Mouse (Mus musculus): ENCODE results near the gene Akap6. TPM values are rescaled to one million over a fixed set of nuclear protein-coding genes. Genes with fewer than 3 reads are reported as not detected.
A peak's percentile ranks its signal among the peaks of the same experiment; 100 is the strongest.

Akap6 gene
- polyA plus RNA-seq (2015; fragmentation: Nextera tagmentation; extraction: Ambion mirVana): 25.8 and 29.1 TPM in 2 replicates

DNA sequence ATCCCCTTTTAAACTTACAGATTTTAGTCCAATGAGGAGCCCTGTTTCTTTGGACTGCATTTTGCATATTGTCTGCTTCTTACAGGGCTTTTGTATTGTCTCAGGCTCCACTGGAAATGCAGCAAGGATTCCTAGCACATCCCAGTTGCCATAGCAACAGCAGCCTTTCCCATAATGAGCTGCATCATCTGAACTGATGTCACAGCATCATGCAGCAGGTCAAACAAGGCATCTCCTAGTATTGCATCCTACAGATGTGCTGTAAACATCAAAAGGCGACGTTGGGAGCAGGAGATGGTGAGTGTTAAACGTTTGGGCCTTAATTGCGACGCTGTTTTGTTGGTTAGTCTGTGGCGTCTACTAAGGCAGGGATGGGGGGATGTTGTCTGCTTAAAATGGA, at the start of gene Akap6:
Akap6 (plus strand) TSS at position 238 of the 400 bp plus-strand sequence.
- Histone ChIP-seq H3K27ac (peak within 1 kb of the TSS; percentile 92), H3K27me3 (replicated peaks) (no peaks in the 10 kb centered on the region), H3K9me3 (no peaks in the 10 kb centered on the region), H3K9ac (peak within 1 kb of the TSS; percentile 70), H3K36me3 (replicated peaks) (no peaks in the 10 kb centered on the region), H3K4me1 (peaks cover 39% of the 10 kb centered on the region), H3K4me2 (peak within 1 kb of the TSS; percentile 68), H3K4me3 (peak within 1 kb of the TSS; percentile 49)
- 8% methylated on average over 6 of the region's 6 CpGs for WGBS
- peak; percentile 88 for ATAC-seq (replicated peaks)

DNA sequence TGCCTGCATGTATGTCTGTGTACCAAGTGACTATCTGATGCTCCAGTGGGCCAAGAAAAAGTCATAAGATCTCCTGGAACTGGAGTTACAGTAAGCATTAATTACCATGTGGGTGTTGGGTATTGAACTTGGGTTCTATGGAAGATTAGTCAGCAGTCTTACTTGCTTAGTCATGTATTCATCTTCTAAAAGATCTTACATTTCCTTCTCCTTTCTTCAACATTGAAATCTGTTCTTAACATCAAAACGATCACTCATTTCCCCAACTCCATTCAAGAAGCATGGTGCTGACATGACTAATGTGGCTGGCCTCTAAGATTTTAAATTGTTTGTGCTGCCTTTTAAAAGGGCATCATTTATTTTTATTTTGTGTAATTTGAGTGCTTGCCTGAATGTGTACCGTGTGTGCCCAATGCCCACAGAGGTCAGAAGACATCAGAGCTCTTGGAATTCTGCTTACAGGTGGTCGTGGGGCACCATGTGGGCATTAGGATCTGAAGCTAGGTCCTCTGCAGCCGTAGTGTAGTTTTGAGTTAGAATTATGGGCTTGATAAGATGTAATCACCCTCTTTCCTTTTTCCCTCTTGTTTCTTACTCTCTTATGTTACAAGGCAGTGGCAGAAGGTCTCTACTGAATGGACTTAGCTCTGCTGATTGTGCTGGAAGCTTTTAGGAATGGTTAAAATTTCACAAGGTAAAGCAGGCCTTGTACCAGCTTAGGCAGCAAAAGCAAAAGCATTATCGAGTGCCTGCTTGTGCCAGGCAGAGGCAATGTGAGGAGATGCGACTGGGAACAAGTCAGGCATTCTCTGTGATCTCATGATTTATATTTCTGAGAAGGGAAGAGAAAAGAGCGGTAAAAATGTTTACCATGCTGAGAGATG, 36.0 kb upstream of the Akap6 start:
- Histone ChIP-seq H3K4me2 (no peak overlapping the region), H3K4me3 (no peak overlapping the region), H3K27ac (no peak overlapping the region), H3K9me3 (no peaks in the 10 kb centered on the region), H3K9ac (no peak overlapping the region), H3K4me1 (no peaks in the 10 kb centered on the region), H3K36me3 (replicated peaks) (no peaks in the 10 kb centered on the region), H3K27me3 (replicated peaks) (no peaks in the 10 kb centered on the region)
- no peak for ATAC-seq (replicated peaks)
- 86% methylated on average over 7 of the region's 7 CpGs for WGBS

DNA sequence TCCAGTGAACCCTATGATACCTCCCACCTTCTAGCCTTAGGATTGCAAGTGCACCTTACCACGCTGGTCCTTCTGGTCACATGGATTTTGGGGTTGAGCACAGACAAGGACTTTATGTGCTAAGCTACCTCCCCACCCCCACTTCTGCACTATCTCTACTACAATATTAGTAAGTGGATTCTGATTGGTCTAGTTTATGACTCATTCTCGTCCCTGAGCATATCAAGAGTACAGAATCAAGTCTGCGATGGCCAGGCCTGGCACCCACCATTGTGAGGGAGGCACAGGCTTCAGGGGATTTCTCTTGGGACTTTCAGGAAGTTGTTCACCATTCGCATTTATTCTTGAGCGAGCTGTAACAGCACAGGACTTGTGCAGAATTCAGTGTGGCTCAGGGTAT, 34.2 kb upstream of the Akap6 start:
- Histone ChIP-seq H3K4me1 (no peaks in the 10 kb centered on the region), H3K9me3 (no peaks in the 10 kb centered on the region), H3K27ac (no peak overlapping the region), H3K4me2 (no peak overlapping the region), H3K9ac (no peak overlapping the region), H3K4me3 (no peak overlapping the region), H3K36me3 (replicated peaks) (no peaks in the 10 kb centered on the region), H3K27me3 (replicated peaks) (no peaks in the 10 kb centered on the region)
- ATAC-seq (replicated peaks): no peak
- 86% methylated on average over 5 of the region's 5 CpGs for WGBS

DNA sequence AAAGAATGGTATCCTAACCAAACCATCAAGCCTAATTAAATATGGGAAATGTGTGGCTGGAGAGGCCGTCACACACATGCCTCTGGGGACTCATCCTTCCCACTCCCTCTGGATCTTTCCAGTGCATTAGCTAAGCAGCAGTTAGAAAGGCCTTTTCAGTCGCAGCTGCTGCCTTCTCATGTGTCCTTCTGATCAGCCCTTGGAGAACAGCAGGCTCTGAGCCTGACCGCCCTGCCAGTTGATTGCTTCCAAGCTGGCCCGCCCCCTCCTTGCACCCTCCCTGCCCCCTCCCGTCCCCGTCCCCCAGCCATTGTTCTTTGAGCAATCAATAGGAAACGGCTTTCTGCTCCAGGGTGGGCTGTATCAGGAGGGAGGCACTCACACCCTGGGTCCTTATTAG, 27.7 kb upstream of the Akap6 start:
- Histone ChIP-seq H3K27me3 (replicated peaks) (no peaks in the 10 kb centered on the region), H3K9ac (no peak overlapping the region), H3K9me3 (no peaks in the 10 kb centered on the region), H3K36me3 (replicated peaks) (no peaks in the 10 kb centered on the region), H3K27ac (peak overlapping the region; percentile 54), H3K4me1 (peaks cover 7% of the 10 kb centered on the region; the same call in 1 of the 2 replicates), H3K4me3 (no peak overlapping the region), H3K4me2 (no peak overlapping the region)
- ATAC-seq (replicated peaks): peak; percentile 74
- WGBS: 2% methylated on average over 7 of the region's 7 CpGs

DNA sequence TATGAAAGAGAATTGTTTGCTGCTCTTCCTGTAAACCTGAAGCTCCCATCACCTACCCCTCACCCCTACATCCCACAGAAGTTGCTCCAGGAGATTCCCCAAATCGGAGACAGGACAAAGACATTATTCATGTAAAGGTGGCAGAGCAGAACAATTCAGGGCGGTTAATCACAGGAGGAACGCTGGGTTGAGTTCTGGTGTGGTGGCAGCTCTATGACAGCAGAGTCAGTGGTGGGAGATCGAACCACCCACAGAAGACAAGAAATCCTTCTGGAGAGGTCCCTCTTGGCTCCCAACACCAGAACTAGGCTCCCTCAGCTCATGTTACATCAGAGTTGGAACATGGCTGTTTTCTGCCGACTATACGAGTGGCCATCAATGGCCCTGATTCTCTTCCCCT, 27.2 kb upstream of the Akap6 start:
- Histone ChIP-seq H3K4me2 (no peak overlapping the region), H3K27ac (peak overlapping the region; percentile 54)

DNA sequence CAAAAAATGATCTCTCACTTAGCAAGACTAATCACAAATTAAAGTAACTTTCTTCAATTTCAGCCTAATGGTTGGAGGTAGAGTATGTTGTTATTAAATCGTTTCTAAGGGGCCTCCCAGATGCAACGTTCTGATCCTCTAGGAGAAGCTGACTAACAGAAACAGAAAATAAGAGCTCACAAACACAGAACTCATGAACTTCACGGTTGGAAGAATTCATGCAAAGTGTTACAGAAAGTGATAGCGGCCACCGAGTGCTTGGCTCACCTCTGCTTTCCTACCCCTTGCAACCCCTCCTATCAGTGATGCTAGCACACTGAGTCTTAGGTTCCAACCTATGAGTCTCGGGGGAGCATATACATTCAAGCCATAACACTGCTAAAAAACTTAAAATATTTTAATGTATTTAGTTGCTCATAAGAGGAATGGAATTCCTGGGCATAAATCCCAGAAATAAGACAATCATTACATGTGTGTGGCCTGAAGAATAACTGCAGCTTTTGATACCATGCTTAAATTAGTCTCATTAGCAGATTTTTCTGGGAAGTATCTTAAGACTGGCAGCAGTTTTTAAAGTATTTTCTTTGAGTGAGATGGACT, 25.7 kb upstream of the Akap6 start:
- 83% methylated on average over 6 of the region's 6 CpGs for WGBS

More for the DNA sequence above, 27.2 kb upstream of the Akap6 start:
- Histone ChIP-seq H3K36me3 (replicated peaks) (no peaks in the 10 kb centered on the region), H3K9me3 (no peaks in the 10 kb centered on the region), H3K4me1 (peaks cover 7% of the 10 kb centered on the region; the same call in 1 of the 2 replicates), H3K9ac (no peak overlapping the region), H3K4me3 (no peak overlapping the region), H3K27me3 (replicated peaks) (no peaks in the 10 kb centered on the region)
- ATAC-seq (replicated peaks): peak; percentile 14; the same call in 1 of the 2 replicates
- 32% methylated on average over 6 of the region's 6 CpGs for WGBS

DNA sequence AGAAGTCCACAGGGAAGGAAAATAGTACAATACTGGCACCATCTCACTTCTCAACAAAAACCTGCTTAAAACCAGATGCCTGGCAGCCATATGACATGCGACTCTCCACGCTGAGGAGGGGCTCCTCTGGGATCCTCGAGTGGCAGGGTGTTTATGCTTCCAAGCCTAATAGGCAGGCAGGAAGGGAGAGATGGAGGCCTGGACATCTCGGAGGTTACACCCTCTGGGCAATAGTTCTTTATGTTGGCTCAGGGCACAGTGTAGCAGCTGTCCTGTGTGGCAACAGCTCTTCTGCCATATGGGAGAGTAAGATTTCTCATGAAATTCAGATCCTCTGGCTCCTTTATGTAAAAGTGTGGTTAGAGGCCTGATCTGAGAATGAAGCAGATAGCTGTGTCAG, 24.2 kb upstream of the Akap6 start:
- Histone ChIP-seq H3K4me1 (peaks cover 7% of the 10 kb centered on the region; the same call in 1 of the 2 replicates), H3K36me3 (replicated peaks) (no peaks in the 10 kb centered on the region), H3K4me2 (no peak overlapping the region), H3K27me3 (replicated peaks) (no peaks in the 10 kb centered on the region), H3K27ac (no peak overlapping the region), H3K9ac (no peak overlapping the region), H3K9me3 (no peaks in the 10 kb centered on the region), H3K4me3 (no peak overlapping the region)
- WGBS: 36% methylated on average over 4 of the region's 4 CpGs
- 0 out of 2 replicates have a peak, but pooled peaks have one; percentile 39 for ATAC-seq (replicated peaks)

More for the DNA sequence above, 25.7 kb upstream of the Akap6 start:
- Histone ChIP-seq H3K27ac (no peak overlapping the region), H3K9me3 (no peaks in the 10 kb centered on the region), H3K4me2 (no peak overlapping the region), H3K9ac (no peak overlapping the region), H3K36me3 (replicated peaks) (no peaks in the 10 kb centered on the region), H3K4me3 (no peak overlapping the region), H3K27me3 (replicated peaks) (no peaks in the 10 kb centered on the region), H3K4me1 (peaks cover 7% of the 10 kb centered on the region; the same call in 1 of the 2 replicates)
- no peak for ATAC-seq (replicated peaks)

DNA sequence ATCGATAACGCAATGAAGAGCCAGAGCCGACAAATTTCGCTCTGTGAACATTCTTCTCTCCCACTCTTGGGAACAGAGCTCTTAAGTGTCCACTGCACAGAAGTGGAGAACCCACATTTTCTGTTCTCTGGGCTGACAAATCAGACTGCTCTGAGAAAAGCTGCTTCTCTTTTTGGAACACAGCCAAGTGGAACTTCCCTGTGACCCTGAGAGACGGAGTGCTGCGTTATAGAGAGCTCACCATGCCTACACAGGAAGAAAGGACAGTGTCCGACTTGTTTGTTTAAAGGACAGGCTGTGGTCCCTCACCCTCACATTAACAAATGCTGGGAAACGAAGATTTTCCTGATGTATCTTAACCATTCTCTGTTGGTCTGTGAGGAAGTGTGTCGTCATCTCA, 11.8 kb upstream of the Akap6 start:
- 65% methylated on average over 9 of the region's 9 CpGs for WGBS
- H3K9ac ChIP-seq: no peak overlapping the region
- no peaks in the 10 kb centered on the region for H3K36me3 ChIP-seq (replicated peaks)
- no peak overlapping the region for H3K4me3 ChIP-seq
- no peak overlapping the region for H3K27ac ChIP-seq
- no peak for ATAC-seq (replicated peaks)
- no peaks in the 10 kb centered on the region for H3K27me3 ChIP-seq (replicated peaks)
- no peaks in the 10 kb centered on the region for H3K4me1 ChIP-seq
- H3K9me3 ChIP-seq: no peaks in the 10 kb centered on the region
- no peak overlapping the region for H3K4me2 ChIP-seq

DNA sequence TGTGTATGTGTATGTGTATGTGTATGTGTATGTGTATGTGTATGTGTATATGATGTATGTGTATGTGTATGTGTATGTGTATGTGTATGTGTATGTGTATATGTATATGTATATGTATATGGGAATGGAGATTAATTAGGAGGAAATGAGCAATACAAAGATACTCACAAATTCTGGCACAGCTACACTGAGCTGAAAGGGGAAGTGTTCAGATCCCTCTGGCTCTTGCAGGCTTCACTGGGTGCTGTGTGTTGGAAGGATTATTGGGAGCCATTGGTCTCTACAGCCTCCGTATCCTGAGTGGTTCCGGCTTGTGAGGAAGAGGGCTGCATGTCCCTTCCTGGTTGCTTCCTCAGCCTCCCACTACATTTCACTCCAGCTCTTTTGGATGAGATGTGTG, 10.5 kb upstream of the Akap6 start:
- Histone ChIP-seq H3K36me3 (replicated peaks) (no peaks in the 10 kb centered on the region), H3K9ac (no peak overlapping the region), H3K4me2 (no peak overlapping the region), H3K9me3 (no peaks in the 10 kb centered on the region), H3K4me3 (no peak overlapping the region), H3K27ac (no peak overlapping the region), H3K27me3 (replicated peaks) (no peaks in the 10 kb centered on the region), H3K4me1 (no peaks in the 10 kb centered on the region)
- ATAC-seq (replicated peaks): no peak
- 94% methylated on average over 2 of the region's 2 CpGs for WGBS

DNA sequence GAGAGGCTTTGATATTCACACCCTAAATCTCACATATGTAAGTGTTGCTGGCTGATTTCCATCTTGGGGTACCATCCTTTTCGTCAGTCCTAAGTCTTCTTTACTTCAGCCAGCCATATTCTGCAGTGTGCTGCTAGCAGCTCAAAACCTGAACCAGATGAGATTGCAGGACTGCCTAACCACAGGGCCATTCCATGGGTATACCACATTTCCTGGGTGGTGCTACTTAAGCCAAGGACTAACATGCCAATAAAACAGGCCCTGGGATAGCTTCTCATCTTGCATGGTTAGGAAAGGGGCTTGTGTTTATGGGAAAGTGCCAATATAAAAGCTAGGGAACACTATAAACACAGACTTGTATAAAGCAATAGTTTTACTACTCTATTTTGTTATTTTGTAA, 7.6 kb upstream of the Akap6 start:
- H3K36me3 ChIP-seq (replicated peaks): no peaks in the 10 kb centered on the region
- H3K9ac ChIP-seq: no peak overlapping the region
- no peak overlapping the region for H3K27ac ChIP-seq
- H3K27me3 ChIP-seq (replicated peaks): no peaks in the 10 kb centered on the region
- ATAC-seq (replicated peaks): no peak
- H3K4me1 ChIP-seq: no peaks in the 10 kb centered on the region
- no peaks in the 10 kb centered on the region for H3K9me3 ChIP-seq
- H3K4me3 ChIP-seq: no peak overlapping the region
- 86% methylated on average over 1 of the region's 1 CpGs for WGBS
- no peak overlapping the region for H3K4me2 ChIP-seq

DNA sequence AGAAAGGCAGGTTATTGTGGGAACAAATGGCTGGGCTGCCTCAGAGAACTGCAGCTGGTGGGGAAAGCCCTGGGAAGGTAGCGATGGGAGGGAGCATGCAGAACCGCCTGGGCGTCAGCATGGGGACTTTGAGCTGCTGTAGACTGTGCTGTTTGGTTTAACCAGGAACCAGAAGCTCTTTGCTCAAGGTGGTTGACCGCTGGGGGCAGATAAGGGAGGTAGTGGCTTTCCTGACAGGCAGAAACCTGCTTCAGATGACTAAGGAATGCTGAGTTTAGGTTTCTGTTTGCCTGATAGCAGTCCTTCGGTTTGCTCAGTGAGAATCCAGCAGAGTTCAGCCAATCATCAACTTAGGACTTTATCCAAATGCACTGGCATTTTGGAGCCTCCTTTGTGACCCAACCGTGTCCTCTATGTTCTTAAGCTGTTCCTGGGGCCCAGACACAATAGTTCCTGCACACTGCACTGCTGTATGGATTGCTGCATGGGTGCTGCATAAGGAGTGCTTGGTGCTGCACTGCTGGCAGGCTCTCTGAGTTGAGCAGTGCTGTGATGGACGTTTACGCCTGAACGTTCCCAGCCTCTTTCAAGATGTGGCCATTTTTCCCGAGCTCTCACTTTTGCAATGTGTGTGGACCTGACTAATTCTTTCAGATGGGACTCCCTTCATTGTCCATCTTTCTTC, 6.8 kb upstream of the Akap6 start:
- H3K36me3 ChIP-seq (replicated peaks): no peaks in the 10 kb centered on the region
- no peaks in the 10 kb centered on the region for H3K27me3 ChIP-seq (replicated peaks)
- no peak for ATAC-seq (replicated peaks)
- H3K9me3 ChIP-seq: no peaks in the 10 kb centered on the region
- no peak overlapping the region for H3K4me2 ChIP-seq
- 56% methylated on average over 10 of the region's 10 CpGs for WGBS
- no peak overlapping the region for H3K9ac ChIP-seq
- no peak overlapping the region for H3K4me3 ChIP-seq
- peaks cover 2% of the 10 kb centered on the region; the same call in 1 of the 2 replicates for H3K4me1 ChIP-seq
- no peak overlapping the region for H3K27ac ChIP-seq

DNA sequence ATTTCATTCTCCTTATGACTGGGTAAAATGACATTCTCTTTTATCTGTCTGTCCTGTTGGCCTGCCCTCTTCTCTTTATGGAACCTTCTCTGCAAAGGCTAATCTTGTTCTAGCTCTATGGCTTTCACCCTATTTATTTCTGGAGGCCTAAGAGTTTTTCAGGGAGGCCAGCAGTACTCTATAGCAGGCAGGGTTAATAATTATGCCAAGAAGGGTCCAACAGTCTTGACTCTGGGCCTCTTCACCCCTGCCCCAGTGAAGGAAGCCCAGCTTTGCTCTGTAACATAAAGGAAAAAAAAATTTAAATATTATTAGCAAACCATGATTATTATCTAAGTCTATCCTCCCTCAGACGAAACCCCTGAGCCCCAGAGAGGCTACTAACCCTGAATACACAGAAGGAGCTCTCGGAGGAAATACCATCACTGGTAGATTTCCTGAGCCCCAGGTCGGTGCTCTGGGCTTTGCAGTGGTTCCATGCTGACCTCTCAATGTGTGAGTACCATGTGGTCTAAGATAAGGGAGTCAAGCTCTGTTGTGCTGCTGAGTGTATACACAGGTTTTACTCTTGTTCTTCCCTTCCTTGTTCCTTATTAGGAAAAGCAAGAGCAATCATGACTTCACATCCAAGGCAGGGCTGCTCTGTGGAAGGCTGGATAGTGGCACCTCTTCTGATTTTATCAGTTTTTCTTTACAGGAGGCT, 1.6 kb upstream of the Akap6 start:
- H3K27me3 ChIP-seq (replicated peaks): no peaks in the 10 kb centered on the region
- ATAC-seq (replicated peaks): no peak
- peak overlapping the region; percentile 8; the same call in 1 of the 2 replicates for H3K9ac ChIP-seq
- peaks cover 25% of the 10 kb centered on the region for H3K4me1 ChIP-seq
- WGBS: 51% methylated on average over 3 of the region's 3 CpGs
- H3K36me3 ChIP-seq (replicated peaks): no peaks in the 10 kb centered on the region
- no peak overlapping the region for H3K4me3 ChIP-seq
- peak overlapping the region; percentile 92 for H3K27ac ChIP-seq
- no peaks in the 10 kb centered on the region for H3K9me3 ChIP-seq
- peak overlapping the region; percentile 68 for H3K4me2 ChIP-seq

Measured in midbrain, embryonic 15.5 days (tissue).